30 mouse cellular contexts compared by ENCODE assay signal in genomic region chr3:147976069-147976468, GRCm38 (mm10).
DNase-seq lines count a peak whose midpoint lies in the region; ATAC-seq and TF ChIP-seq lines count a peak whose summit lies in the region.
"Had no signal": no experiment of that assay in that cellular context is flagged by ENCODE, and none has a peak within 500 bp of the region (broad histone marks: within the 10 kb centered on the region; RNA-seq: fewer than 3 reads in every experiment).

No protein-coding gene starts in this region.

- H3K9me3 ChIP-seq in forebrain, embryonic 12.5 days, result no peaks in the 10 kb centered on the region
- no peaks in the 10 kb centered on the region for H3K9me3 ChIP-seq in forebrain, embryonic 15.5 days
- no peaks in the 10 kb centered on the region for H3K9me3 ChIP-seq in limb, embryonic 14.5 days (ENCODE audit: control insufficient read depth, low read length)
- no peaks in the 10 kb centered on the region for H3K9me3 ChIP-seq in limb, embryonic 10.5 days (replicated peaks)
- H3K9me3 ChIP-seq in forebrain, embryonic 16.5 days (ENCODE audit: control insufficient read depth, low read length), result no peaks in the 10 kb centered on the region
- H3K9me3 ChIP-seq in neural tube, embryonic 13.5 days, result no peaks in the 10 kb centered on the region
- H3K9me3 ChIP-seq: heart, embryonic 12.5 days; intestine, embryonic 15.5 days; stomach, embryonic 15.5 days had no signal

- H3K9ac ChIP-seq in forebrain, embryonic 12.5 days, result no peak overlapping the region
- no peak overlapping the region for H3K9ac ChIP-seq in forebrain, embryonic 15.5 days (replicated peaks)
- no peak overlapping the region for H3K9ac ChIP-seq in limb, embryonic 14.5 days (ENCODE audit: low read depth, low read length, severe bottlenecking)
- no peak overlapping the region for H3K9ac ChIP-seq in forebrain, embryonic 16.5 days (replicated peaks; ENCODE audit: low read depth, low read length)
- no peak overlapping the region for H3K9ac ChIP-seq in neural tube, embryonic 13.5 days
- H3K9ac ChIP-seq: heart, embryonic 12.5 days; intestine, embryonic 15.5 days; liver, embryonic 14.5 days; stomach, embryonic 15.5 days had no signal

- H3K4me1 ChIP-seq in forebrain, embryonic 12.5 days, result peaks cover 21% of the 10 kb centered on the region
- H3K4me1 ChIP-seq in forebrain, embryonic 15.5 days, result peaks cover 13% of the 10 kb centered on the region
- no peaks in the 10 kb centered on the region for H3K4me1 ChIP-seq in limb, embryonic 14.5 days (ENCODE audit: control insufficient read depth, insufficient read depth, low read length)
- no peaks in the 10 kb centered on the region for H3K4me1 ChIP-seq in limb, embryonic 10.5 days
- peaks cover 3% of the 10 kb centered on the region for H3K4me1 ChIP-seq in forebrain, embryonic 16.5 days (replicated peaks; ENCODE audit: control insufficient read depth, insufficient read depth, low read length)
- H3K4me1 ChIP-seq in neural tube, embryonic 13.5 days (replicated peaks), result 0 out of 2 replicates have a peak, but pooled peaks cover 8% of the 10 kb centered on the region
- no peaks in the 10 kb centered on the region for H3K4me1 ChIP-seq in kidney, adult 2 months (ENCODE audit: control insufficient read depth, insufficient read depth, low read length)
- H3K4me1 ChIP-seq: heart, embryonic 12.5 days; intestine, embryonic 15.5 days; stomach, embryonic 15.5 days had no signal

- ATAC-seq in forebrain, embryonic 12.5 days (ENCODE audit: low FRiP score), result 0 out of 2 replicates have a peak, but pooled peaks have one; percentile 19
- ATAC-seq in forebrain, embryonic 15.5 days (replicated peaks), result no peak
- ATAC-seq in limb, embryonic 14.5 days (ENCODE audit: low FRiP score, low read depth), result peak; percentile 34; the same call in 1 of the 2 replicates
- peak; percentile 57; the same call in 1 of the 2 replicates for ATAC-seq in forebrain, embryonic 16.5 days
- peak; percentile 47; the same call in 1 of the 2 replicates for ATAC-seq in neural tube, embryonic 13.5 days (ENCODE audit: low read depth)
- ATAC-seq: activated CD4-positive, CD25-positive, alpha-beta regulatory T cell, adult 4 months; hindbrain, postnatal 0 days; intestine, embryonic 15.5 days had no signal

- TF ChIP-seq CTCF in kidney, adult 2 months (conservative IDR thresholded peaks at IDR 0.05; ENCODE audit: insufficient read depth, insufficient read length, low read depth, low read length), result no peak

- H3K27ac ChIP-seq in forebrain, embryonic 12.5 days, result no peak overlapping the region
- H3K27ac ChIP-seq in forebrain, embryonic 15.5 days (replicated peaks), result no peak overlapping the region
- H3K27ac ChIP-seq in limb, embryonic 14.5 days (replicated peaks; ENCODE audit: low read depth, low read length), result no peak overlapping the region
- no peak overlapping the region for H3K27ac ChIP-seq in limb, embryonic 10.5 days
- H3K27ac ChIP-seq in forebrain, embryonic 16.5 days (ENCODE audit: low read length), result no peak overlapping the region; the same call in 1 of the 2 replicates
- no peak overlapping the region for H3K27ac ChIP-seq in neural tube, embryonic 13.5 days (replicated peaks)
- H3K27ac ChIP-seq in kidney, adult 2 months (ENCODE audit: insufficient read depth, low read depth, low read length), result no peak overlapping the region
- H3K27ac ChIP-seq: gastrocnemius, adult 2 months; hindbrain, postnatal 0 days; intestine, embryonic 15.5 days; kidney, postnatal 0 days; liver, embryonic 14.5 days; macrophage; stomach, embryonic 15.5 days had no signal

- WGBS in forebrain, embryonic 12.5 days, result 83% methylated on average over 6 of the region's 6 CpGs
- 83% methylated on average over 6 of the region's 6 CpGs for WGBS in forebrain, embryonic 15.5 days
- 80% methylated on average over 6 of the region's 6 CpGs for WGBS in limb, embryonic 14.5 days
- 94% methylated on average over 6 of the region's 6 CpGs for WGBS in limb, embryonic 10.5 days
- 81% methylated on average over 6 of the region's 6 CpGs for WGBS in forebrain, embryonic 16.5 days
- WGBS in neural tube, embryonic 13.5 days, result 73% methylated on average over 6 of the region's 6 CpGs
- WGBS in kidney, adult 2 months, result 79% methylated on average over 6 of the region's 6 CpGs

- H3K27me3 ChIP-seq in forebrain, embryonic 12.5 days, result peaks cover 3% of the 10 kb centered on the region; the same call in 1 of the 2 replicates
- no peaks in the 10 kb centered on the region for H3K27me3 ChIP-seq in forebrain, embryonic 15.5 days
- H3K27me3 ChIP-seq in limb, embryonic 14.5 days (ENCODE audit: control insufficient read depth, insufficient read depth, low read length), result no peaks in the 10 kb centered on the region
- no peaks in the 10 kb centered on the region for H3K27me3 ChIP-seq in limb, embryonic 10.5 days (ENCODE audit: low read depth, poor library complexity, severe bottlenecking)
- H3K27me3 ChIP-seq in forebrain, embryonic 16.5 days (replicated peaks; ENCODE audit: control insufficient read depth, insufficient read depth, low read length), result no peaks in the 10 kb centered on the region
- no peaks in the 10 kb centered on the region for H3K27me3 ChIP-seq in neural tube, embryonic 13.5 days
- no peaks in the 10 kb centered on the region; the same call in 1 of the 2 replicates for H3K27me3 ChIP-seq in kidney, adult 2 months (replicated peaks; ENCODE audit: control insufficient read depth, insufficient read depth, low read length)
- H3K27me3 ChIP-seq: CH12.LX; heart, embryonic 12.5 days; intestine, embryonic 15.5 days; stomach, embryonic 15.5 days had no signal

- no peak for TF ChIP-seq POLR2A in limb, embryonic 14.5 days (IDR thresholded peaks at IDR 0.05; ENCODE audit: borderline replicate concordance, extremely low read depth, insufficient read depth, insufficient read length)
- no peak for TF ChIP-seq POLR2A in kidney, adult 2 months (IDR thresholded peaks at IDR 0.05; ENCODE audit: low read depth, low read length)

- no peak overlapping the region for H3K4me3 ChIP-seq in forebrain, embryonic 12.5 days (replicated peaks)
- H3K4me3 ChIP-seq in forebrain, embryonic 15.5 days, result no peak overlapping the region
- no peak overlapping the region for H3K4me3 ChIP-seq in limb, embryonic 14.5 days (replicated peaks; ENCODE audit: low read length)
- no peak overlapping the region for H3K4me3 ChIP-seq in limb, embryonic 10.5 days
- H3K4me3 ChIP-seq in forebrain, embryonic 16.5 days (replicated peaks; ENCODE audit: low read length), result no peak overlapping the region
- no peak overlapping the region for H3K4me3 ChIP-seq in neural tube, embryonic 13.5 days
- H3K4me3 ChIP-seq in kidney, adult 2 months (ENCODE audit: insufficient read depth, low read depth, low read length), result no peak overlapping the region
- H3K4me3 ChIP-seq: gastrocnemius, adult 2 months; heart, embryonic 12.5 days; intestine, embryonic 15.5 days; stomach, embryonic 15.5 days had no signal

- H3K4me2 ChIP-seq in forebrain, embryonic 12.5 days, result no peak overlapping the region
- no peak overlapping the region for H3K4me2 ChIP-seq in forebrain, embryonic 15.5 days (replicated peaks)
- no peak overlapping the region for H3K4me2 ChIP-seq in limb, embryonic 14.5 days (replicated peaks; ENCODE audit: low read depth, low read length, severe bottlenecking)
- H3K4me2 ChIP-seq in forebrain, embryonic 16.5 days (ENCODE audit: low read length), result no peak overlapping the region
- H3K4me2 ChIP-seq in neural tube, embryonic 13.5 days, result no peak overlapping the region
- H3K4me2 ChIP-seq: heart, embryonic 12.5 days; intestine, embryonic 15.5 days; stomach, embryonic 15.5 days had no signal

- no peak for DNase-seq in limb, embryonic 14.5 days (ENCODE audit: low spot score)
- DNase-seq in limb, embryonic 10.5 days (ENCODE audit: low spot score), result no peak
- DNase-seq in kidney, adult 2 months, result no peak
- DNase-seq in cerebellum, adult 8-10 months, result no peak
- DNase-seq: adrenal gland, postnatal 10 days; cerebellum, adult 9-10 months; cerebellum, postnatal 36 days; gastrocnemius, adult 2 months; gastrocnemius, postnatal 36 days; heart, adult 18-20 months; heart, postnatal 4 days; kidney, adult 8-10 months; kidney, postnatal 4 days; liver; lung, adult 2 months; lung, postnatal 10 days; right cerebral cortex, postnatal 25 days had no signal

- H3K36me3 ChIP-seq in forebrain, embryonic 12.5 days (replicated peaks), result no peaks in the 10 kb centered on the region
- no peaks in the 10 kb centered on the region for H3K36me3 ChIP-seq in forebrain, embryonic 15.5 days
- H3K36me3 ChIP-seq in limb, embryonic 14.5 days (ENCODE audit: control insufficient read depth, insufficient read depth, low read length), result no peaks in the 10 kb centered on the region
- H3K36me3 ChIP-seq in limb, embryonic 10.5 days, result no peaks in the 10 kb centered on the region
- no peaks in the 10 kb centered on the region for H3K36me3 ChIP-seq in forebrain, embryonic 16.5 days (ENCODE audit: control insufficient read depth, insufficient read depth)
- no peaks in the 10 kb centered on the region for H3K36me3 ChIP-seq in neural tube, embryonic 13.5 days
- H3K36me3 ChIP-seq in kidney, adult 2 months (ENCODE audit: control insufficient read depth, insufficient read depth, low read length), result no peaks in the 10 kb centered on the region
- H3K36me3 ChIP-seq: heart, embryonic 12.5 days; intestine, embryonic 15.5 days; stomach, embryonic 15.5 days had no signal
